8 mouse cellular contexts compared by ENCODE assay signal in the genomic region with DNA sequence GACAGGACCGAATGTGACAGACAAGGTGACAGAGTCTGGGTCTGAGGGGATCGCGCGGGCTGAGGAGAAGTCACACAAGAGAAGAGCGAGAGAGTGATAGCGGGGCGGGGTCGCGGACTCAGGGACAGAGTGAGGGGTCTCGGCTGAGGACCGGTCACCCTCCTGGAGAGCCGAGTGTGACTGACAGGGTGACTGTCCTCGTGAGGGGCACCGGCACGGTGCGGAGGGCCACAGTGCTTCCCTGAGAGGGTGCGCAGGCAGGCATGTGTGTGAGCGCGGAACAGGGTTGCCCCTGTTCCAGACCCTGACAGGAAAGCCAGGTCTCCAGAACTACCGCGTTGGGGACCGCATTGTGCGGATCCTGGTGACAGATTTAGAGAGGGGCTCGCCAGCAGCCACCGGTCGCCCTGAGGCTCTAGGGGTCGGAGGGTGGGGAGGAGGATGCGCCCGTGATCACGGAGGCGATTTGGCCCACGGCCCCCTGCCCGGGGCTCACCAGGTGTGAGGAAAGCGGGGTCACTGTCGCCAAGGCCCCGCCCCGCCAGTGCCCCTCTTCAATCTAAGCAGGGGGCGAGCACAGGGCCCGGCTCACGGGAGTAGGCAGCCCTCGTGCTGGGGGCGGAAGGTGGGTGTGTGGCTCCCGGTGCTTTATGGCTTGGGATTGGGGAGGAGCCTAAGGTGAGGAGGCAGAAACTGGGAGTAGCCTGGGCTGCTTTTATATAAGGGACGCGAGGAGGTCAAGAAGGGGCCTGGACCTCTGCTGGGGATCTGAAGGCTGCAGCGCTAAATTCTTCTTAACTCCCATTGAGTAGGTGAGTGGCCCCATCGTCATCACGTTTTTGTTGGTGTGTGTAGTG. TPM values are rescaled to one million over a fixed set of nuclear protein-coding genes. Genes with fewer than 3 reads are reported as not detected.
DNase-seq lines count a peak whose midpoint lies in the region; ATAC-seq and TF ChIP-seq lines count a peak whose summit lies in the region.

No protein-coding gene starts in this region.

- no peak overlapping the region for H3K27ac ChIP-seq in bone marrow macrophage, adult 2 months (ENCODE audit: insufficient read depth, low read depth, low read length)
- H3K27ac ChIP-seq in forebrain, embryonic 13.5 days: no peak overlapping the region
- peak overlapping the region; percentile 36 for H3K27ac ChIP-seq in heart, postnatal 0 days (ENCODE audit: low read depth)
- no peak overlapping the region for H3K27ac ChIP-seq in lung, postnatal 0 days (ENCODE audit: low read length)

- H3K4me1 ChIP-seq in E14TG2a.4 (replicated peaks; ENCODE audit: low read depth, low read length): peaks cover 14% of the 10 kb centered on the region
- H3K4me1 ChIP-seq in bone marrow macrophage, adult 2 months (ENCODE audit: control insufficient read depth, insufficient read depth, low read length): peaks cover 1% of the 10 kb centered on the region
- peaks cover 13% of the 10 kb centered on the region for H3K4me1 ChIP-seq in forebrain, embryonic 13.5 days
- H3K4me1 ChIP-seq in heart, postnatal 0 days (ENCODE audit: control insufficient read depth, insufficient read depth): no peaks in the 10 kb centered on the region
- H3K4me1 ChIP-seq in lung, postnatal 0 days (ENCODE audit: insufficient read depth, low read depth, low read length): 0 out of 2 replicates have a peak, but pooled peaks cover 3% of the 10 kb centered on the region

- H3K4me2 ChIP-seq in forebrain, embryonic 13.5 days: peak overlapping the region; percentile 98
- peak overlapping the region; percentile 76 for H3K4me2 ChIP-seq in heart, postnatal 0 days (ENCODE audit: low read depth, low read length)
- H3K4me2 ChIP-seq in lung, postnatal 0 days (replicated peaks; ENCODE audit: low read depth, low read length): peak overlapping the region; percentile 95

- no peak for TF ChIP-seq CTCF in E14TG2a.4 (conservative IDR thresholded peaks at IDR 0.05; ENCODE audit: low read length)
- no peak for TF ChIP-seq CTCF in bone marrow macrophage, adult 2 months (IDR thresholded peaks at IDR 0.05; ENCODE audit: low read depth, low read length)
- no peak for TF ChIP-seq CTCF in heart, postnatal 0 days (IDR thresholded peaks at IDR 0.05; ENCODE audit: low read depth)
- TF ChIP-seq CTCF in lung, postnatal 0 days (IDR thresholded peaks at IDR 0.05): no peak

- H3K9ac ChIP-seq in forebrain, embryonic 13.5 days: peak overlapping the region; percentile 64
- peak overlapping the region; percentile 50; the same call in 1 of the 2 replicates for H3K9ac ChIP-seq in heart, postnatal 0 days (replicated peaks; ENCODE audit: low read depth, low read length)
- H3K9ac ChIP-seq in lung, postnatal 0 days (replicated peaks; ENCODE audit: low read depth): 0 out of 2 replicates have a peak overlapping the region, but pooled peaks have one; percentile 38

- no peaks in the 10 kb centered on the region for H3K36me3 ChIP-seq in E14TG2a.4 (ENCODE audit: insufficient read depth, low read length)
- H3K36me3 ChIP-seq in forebrain, embryonic 13.5 days (ENCODE audit: poor library complexity, severe bottlenecking): no peaks in the 10 kb centered on the region
- no peaks in the 10 kb centered on the region for H3K36me3 ChIP-seq in heart, postnatal 0 days (replicated peaks; ENCODE audit: control insufficient read depth, insufficient read depth, low read length)
- no peaks in the 10 kb centered on the region for H3K36me3 ChIP-seq in lung, postnatal 0 days (ENCODE audit: insufficient read depth, low read length)

- H3K9me3 ChIP-seq in E14TG2a.4 (ENCODE audit: low read length): peaks cover 7% of the 10 kb centered on the region
- 0 out of 2 replicates have a peak, but pooled peaks cover 6% of the 10 kb centered on the region for H3K9me3 ChIP-seq in forebrain, embryonic 13.5 days (replicated peaks)
- H3K9me3 ChIP-seq in heart, postnatal 0 days (replicated peaks; ENCODE audit: control insufficient read depth, low read length): peaks cover 6% of the 10 kb centered on the region; the same call in 1 of the 2 replicates
- no peaks in the 10 kb centered on the region for H3K9me3 ChIP-seq in lung, postnatal 0 days (ENCODE audit: low read length)

- H3K27me3 ChIP-seq in E14TG2a.4 (ENCODE audit: insufficient read depth, low read length): peaks cover 40% of the 10 kb centered on the region
- peaks cover 38% of the 10 kb centered on the region for H3K27me3 ChIP-seq in forebrain, embryonic 13.5 days
- H3K27me3 ChIP-seq in heart, postnatal 0 days (ENCODE audit: control insufficient read depth, insufficient read depth, low read length): peaks cover 14% of the 10 kb centered on the region
- peaks cover 6% of the 10 kb centered on the region; the same call in 1 of the 2 replicates for H3K27me3 ChIP-seq in lung, postnatal 0 days (replicated peaks; ENCODE audit: insufficient read depth, low read length)

- ATAC-seq in forebrain, embryonic 13.5 days: peak; percentile 75
- ATAC-seq in heart, postnatal 0 days (ENCODE audit: insufficient read depth, low read depth): peak; percentile 59; the same call in 1 of the 2 replicates
- peak; percentile 48 for ATAC-seq in lung, postnatal 0 days

- WGBS in forebrain, embryonic 13.5 days: under 1% methylated on average over 48 of the region's 48 CpGs
- WGBS in heart, postnatal 0 days: 3% methylated on average over 48 of the region's 48 CpGs
- 2% methylated on average over 48 of the region's 48 CpGs for WGBS in lung, postnatal 0 days

- no peak for TF ChIP-seq POLR2A in bone marrow macrophage, adult 2 months (IDR thresholded peaks at IDR 0.05; ENCODE audit: borderline replicate concordance, low read depth, low read length)

- H3K4me3 ChIP-seq in E14TG2a.4 (replicated peaks; ENCODE audit: low read length): peak overlapping the region; percentile 77
- peak overlapping the region; percentile 87 for H3K4me3 ChIP-seq in bone marrow macrophage, adult 2 months (ENCODE audit: insufficient read depth, low read length)
- peak overlapping the region; percentile 57 for H3K4me3 ChIP-seq in forebrain, embryonic 13.5 days
- H3K4me3 ChIP-seq in heart, postnatal 0 days (ENCODE audit: low read depth, low read length): peak overlapping the region; percentile 53
- H3K4me3 ChIP-seq in lung, postnatal 0 days (ENCODE audit: low read depth, low read length): peak overlapping the region; percentile 61

- DNase-seq in heart, postnatal 0 days (ENCODE audit: low spot score): no peak
- DNase-seq in kidney, postnatal 4 days: peak; percentile 20 to 39
- peak; percentile 29 for DNase-seq in lung, postnatal 0 days (ENCODE audit: low spot score)
- DNase-seq in ovary, postnatal 10 days (ENCODE audit: low spot score): peak; percentile 10
- peak; percentile 10 for DNase-seq in urinary bladder, postnatal 10 days (ENCODE audit: low spot score)

- TF ChIP-seq EP300 in heart, postnatal 0 days (IDR thresholded peaks at IDR 0.05; ENCODE audit: low read depth): no peak
- no peak for TF ChIP-seq EP300 in lung, postnatal 0 days (IDR thresholded peaks at IDR 0.05)

RNA-seq across cellular contexts. Expression of a gene that starts 1.1 kb away (rescaled TPM):
- 32.2 and 41.1 TPM in 2 replicates for polyA plus RNA-seq in bone marrow macrophage, adult 2 months (2012; ENCODE audit: insufficient read depth, insufficient read length, missing spikeins)
- polyA plus RNA-seq in forebrain, embryonic 13.5 days (2015; fragmentation: Nextera tagmentation; extraction: Ambion mirVana): not detected in 2 replicates
- 3.7 and 8.0 TPM in 2 replicates for total RNA-seq in heart, postnatal 0 days (2014; rRNA removed; ENCODE audit: low replicate concordance)
- polyA plus RNA-seq in heart, postnatal 0 days (2015; fragmentation: Nextera tagmentation; extraction: Ambion mirVana): 5.3 and 5.8 TPM in 2 replicates
- polyA plus RNA-seq in lung, postnatal 0 days (2015; fragmentation: Nextera tagmentation; extraction: Ambion mirVana): 6.7 and 7.7 TPM in 2 replicates
